Mouse (Mus musculus): ENCODE data around the gene Asmt. TPM values are rescaled to one million over a fixed set of nuclear protein-coding genes. Genes with fewer than 3 reads are reported as not detected.
A peak's percentile ranks its signal among the peaks of the same experiment; 100 is the strongest.

Gene Asmt
- not detected in 2 replicates for polyA plus RNA-seq (2016; fragmentation: Nextera tagmentation; extraction: Ambion mirVana)

- peak; percentile 67 for ATAC-seq (ENCODE audit: insufficient number of reproducible peaks, insufficient read depth, low FRiP score, low TSS enrichment, low read depth)
- no peak within 1 kb of the TSS for H3K4me2 ChIP-seq
- peaks cover 50% of the 10 kb centered on the region for H3K36me3 ChIP-seq
- peaks cover 53% of the 10 kb centered on the region for H3K9me3 ChIP-seq
- 91% methylated on average over 14 of the region's 16 CpGs for WGBS
- H3K27ac ChIP-seq, result no peak within 1 kb of the TSS
- no peak within 1 kb of the TSS for H3K9ac ChIP-seq (replicated peaks)
- no peak within 1 kb of the TSS for H3K4me3 ChIP-seq (replicated peaks)
- H3K27me3 ChIP-seq, result no peaks in the 10 kb centered on the region
- no peaks in the 10 kb centered on the region for H3K4me1 ChIP-seq (replicated peaks)
These were observed at the start of gene Asmt for GRCm38 (mm10) chrX:170672594-170673092. TSS of gene Asmt (plus strand) at chrX:170672644.

- H3K9me3 ChIP-seq, result peaks cover 55% of the 10 kb centered on the region
- no peaks in the 10 kb centered on the region for H3K27me3 ChIP-seq
- no peak overlapping the region for H3K4me3 ChIP-seq (replicated peaks)
- no peak overlapping the region for H3K27ac ChIP-seq
- H3K36me3 ChIP-seq, result peaks cover 50% of the 10 kb centered on the region
- H3K4me2 ChIP-seq, result no peak overlapping the region
- no peaks in the 10 kb centered on the region for H3K4me1 ChIP-seq (replicated peaks)
- peak; percentile 81 for ATAC-seq (ENCODE audit: insufficient number of reproducible peaks, insufficient read depth, low FRiP score, low TSS enrichment, low read depth)
- WGBS, result 75% methylated on average over 42 of the region's 42 CpGs
- no peak overlapping the region for H3K9ac ChIP-seq (replicated peaks)
These were observed 948 bp downstream of the Asmt start for GRCm38 (mm10) chrX:170673233-170673951.

- H3K27ac ChIP-seq, result no peak overlapping the region
- peak; percentile 65; the same call in 1 of the 2 replicates for ATAC-seq (ENCODE audit: insufficient number of reproducible peaks, insufficient read depth, low FRiP score, low TSS enrichment, low read depth)
- H3K27me3 ChIP-seq, result no peaks in the 10 kb centered on the region
- peaks cover 50% of the 10 kb centered on the region for H3K36me3 ChIP-seq
- H3K4me3 ChIP-seq (replicated peaks), result peak overlapping the region; percentile 12; the same call in 1 of the 2 replicates
- peaks cover 55% of the 10 kb centered on the region for H3K9me3 ChIP-seq
- 83% methylated on average over 27 of the region's 27 CpGs for WGBS
- no peak overlapping the region for H3K4me2 ChIP-seq
- H3K4me1 ChIP-seq (replicated peaks), result no peaks in the 10 kb centered on the region
- H3K9ac ChIP-seq (replicated peaks), result no peak overlapping the region
These were observed 1.9 kb downstream of the Asmt start for GRCm38 (mm10) chrX:170674229-170674771.

- H3K27me3 ChIP-seq, result no peaks in the 10 kb centered on the region
- H3K9ac ChIP-seq (replicated peaks), result no peak overlapping the region
- peaks cover 50% of the 10 kb centered on the region for H3K36me3 ChIP-seq
- 84% methylated on average over 38 of the region's 39 CpGs for WGBS
- no peak overlapping the region for H3K4me2 ChIP-seq
- peaks cover 55% of the 10 kb centered on the region for H3K9me3 ChIP-seq
- no peaks in the 10 kb centered on the region for H3K4me1 ChIP-seq (replicated peaks)
- ATAC-seq (ENCODE audit: insufficient number of reproducible peaks, insufficient read depth, low FRiP score, low TSS enrichment, low read depth), result peak; percentile 22; the same call in 1 of the 2 replicates
- H3K4me3 ChIP-seq (replicated peaks), result peak overlapping the region; percentile 12; the same call in 1 of the 2 replicates
- no peak overlapping the region for H3K27ac ChIP-seq
These were observed 2.7 kb downstream of the Asmt start for GRCm38 (mm10) chrX:170674885-170675876.

GRCm38 (mm10) chrX:170675923-170676605, 3.6 kb downstream of the Asmt start:
- Histone ChIP-seq H3K27me3 (no peaks in the 10 kb centered on the region), H3K9ac (replicated peaks) (no peak overlapping the region), H3K4me1 (replicated peaks) (no peaks in the 10 kb centered on the region), H3K36me3 (peaks cover 50% of the 10 kb centered on the region), H3K27ac (no peak overlapping the region), H3K9me3 (peaks cover 55% of the 10 kb centered on the region), H3K4me3 (replicated peaks) (no peak overlapping the region), H3K4me2 (no peak overlapping the region)
- ATAC-seq (ENCODE audit: insufficient number of reproducible peaks, insufficient read depth, low FRiP score, low TSS enrichment, low read depth), result no peak
- 96% methylated on average over 39 of the region's 39 CpGs for WGBS

GRCm38 (mm10) chrX:170676606-170677239, 4.3 kb downstream of the Asmt start:
- no peak for ATAC-seq (ENCODE audit: insufficient number of reproducible peaks, insufficient read depth, low FRiP score, low TSS enrichment, low read depth)
- 96% methylated on average over 64 of the region's 67 CpGs for WGBS
- H3K4me3 ChIP-seq (replicated peaks), result no peak overlapping the region
- no peak overlapping the region for H3K27ac ChIP-seq
- H3K4me2 ChIP-seq, result no peak overlapping the region
- H3K36me3 ChIP-seq, result peaks cover 50% of the 10 kb centered on the region
- no peaks in the 10 kb centered on the region for H3K4me1 ChIP-seq (replicated peaks)
- no peaks in the 10 kb centered on the region for H3K27me3 ChIP-seq
- peaks cover 55% of the 10 kb centered on the region for H3K9me3 ChIP-seq
- no peak overlapping the region for H3K9ac ChIP-seq (replicated peaks)

- ATAC-seq (ENCODE audit: insufficient number of reproducible peaks, insufficient read depth, low FRiP score, low TSS enrichment, low read depth), result no peak
- Histone ChIP-seq H3K27me3 (no peaks in the 10 kb centered on the region), H3K36me3 (peaks cover 50% of the 10 kb centered on the region), H3K9me3 (peaks cover 55% of the 10 kb centered on the region), H3K9ac (replicated peaks) (no peak overlapping the region), H3K4me2 (no peak overlapping the region), H3K4me3 (replicated peaks) (no peak overlapping the region), H3K27ac (no peak overlapping the region), H3K4me1 (replicated peaks) (no peaks in the 10 kb centered on the region)
- WGBS, result 94% methylated on average over 17 of the region's 17 CpGs
These were observed 4.8 kb downstream of the Asmt start for GRCm38 (mm10) chrX:170677266-170677665.

GRCm38 (mm10) chrX:170677680-170678079, 5.2 kb downstream of the Asmt start:
- Histone ChIP-seq H3K27me3 (no peaks in the 10 kb centered on the region), H3K9ac (replicated peaks) (no peak overlapping the region), H3K27ac (no peak overlapping the region), H3K4me2 (no peak overlapping the region), H3K9me3 (peaks cover 52% of the 10 kb centered on the region), H3K4me1 (replicated peaks) (no peaks in the 10 kb centered on the region), H3K4me3 (replicated peaks) (no peak overlapping the region), H3K36me3 (peaks cover 47% of the 10 kb centered on the region)
- ATAC-seq (ENCODE audit: insufficient number of reproducible peaks, insufficient read depth, low FRiP score, low TSS enrichment, low read depth), result no peak
- 96% methylated on average over 53 of the region's 53 CpGs for WGBS
